Mouse (Mus musculus) stomach, postnatal 0 days (tissue): ENCODE data around the gene Pir.

Experiments used
- CTCF ChIP-seq: IDR thresholded peaks from 2 replicates; pipeline ENCODE4 v1.5.1; 2016; ENCODE audit warnings: antibody characterized with exemption, low read depth, mild to moderate bottlenecking, moderate library complexity
- EP300 ChIP-seq: optimal IDR thresholded peaks from 2 replicates; pipeline ENCODE3; 2016; ENCODE audit warnings: antibody characterized with exemption

DNA sequence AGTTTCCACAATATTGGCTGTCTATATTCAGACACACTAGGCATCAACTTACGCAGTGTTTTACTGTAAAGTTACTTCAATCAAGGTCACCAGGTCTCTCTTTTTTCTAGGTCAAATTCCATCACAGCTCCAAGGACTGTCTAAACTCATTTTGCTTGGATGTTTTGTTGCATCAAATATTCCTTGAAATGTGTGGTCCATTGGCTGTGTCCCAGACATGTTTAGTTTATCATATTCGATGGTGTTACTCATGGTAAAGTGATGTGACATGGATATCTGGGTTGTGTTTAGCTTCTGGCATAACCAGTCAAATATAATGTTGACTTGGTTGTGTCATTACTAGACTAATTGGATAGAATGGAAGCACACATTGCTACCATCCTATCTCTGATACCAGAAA is 61.2 kb downstream of the Pir start:
- TF ChIP-seq CTCF (no peak), EP300 (no peak)
